Mouse (Mus musculus) lung, postnatal 14 days (tissue): ENCODE measurements around the gene Mapk3.
"Not testable (repeated sequence)": the region's sequence is repeated elsewhere in the genome, so short reads cannot be mapped to it uniquely, and the experiment has no call there.

Source experiments
- DNase-seq: peaks from one replicate; pipeline ENCODE4 v3.0.0; 2021

Gene Mapk3

DNA sequence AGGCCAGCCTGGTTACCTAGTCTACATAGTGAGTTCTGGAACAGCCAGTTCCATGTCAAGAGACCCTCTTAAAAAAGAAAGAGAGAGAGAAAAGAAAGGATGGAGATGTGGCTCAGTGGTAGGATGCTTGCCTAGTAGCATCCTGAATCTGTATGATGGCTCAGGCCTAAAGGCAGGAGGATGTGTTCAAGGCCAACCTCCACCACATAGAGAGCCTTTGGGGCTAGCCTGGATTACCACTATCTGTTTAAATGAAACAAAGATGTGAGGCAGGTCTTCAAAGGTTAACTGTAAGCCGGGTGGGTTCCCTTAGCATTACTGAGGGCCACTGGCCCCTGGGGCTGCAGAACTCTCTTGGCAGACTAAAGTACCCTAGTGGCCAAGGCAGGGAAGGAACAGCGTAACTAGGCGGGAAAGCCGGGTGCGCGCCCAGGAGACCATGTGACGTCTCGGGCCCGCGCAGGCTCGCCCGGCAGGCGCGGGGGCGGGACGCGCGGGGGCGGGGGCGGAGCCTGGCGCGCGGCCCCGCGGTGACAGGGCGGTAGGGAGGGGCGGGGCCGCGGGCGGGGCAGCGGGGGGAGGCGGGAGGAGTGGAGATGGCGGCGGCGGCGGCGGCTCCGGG lies at the start of gene Mapk3:
TSS of gene Mapk3 (plus strand) at position 552 of the 622 bp plus-strand sequence.
- DNase-seq = peak; percentile 91

- no peak for DNase-seq
Observed at GRCm38 (mm10) chr7:126710266-126710665, 49.1 kb upstream of the Mapk3 start.

- no peak for DNase-seq
Observed at GRCm38 (mm10) chr7:126711910-126712309, 47.5 kb upstream of the Mapk3 start.

DNA sequence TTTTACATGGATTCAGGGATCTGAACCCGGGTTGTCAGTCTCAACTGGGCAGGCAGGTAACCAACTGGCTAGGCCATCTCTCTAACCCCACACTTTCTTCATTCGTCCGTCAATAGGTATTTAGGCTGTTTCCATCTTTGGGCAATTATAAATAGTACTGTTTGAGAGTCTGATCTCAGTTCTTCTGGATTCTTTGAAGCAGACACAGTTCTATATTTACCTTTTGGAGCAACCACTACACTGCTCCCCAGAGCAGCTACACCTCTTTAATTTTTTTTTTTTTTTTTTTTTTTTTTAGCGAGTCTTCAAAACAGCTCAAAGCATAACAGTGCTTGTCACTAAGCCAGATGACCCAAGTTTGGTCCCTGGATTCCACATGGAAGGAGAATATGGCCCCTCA lies 43.7 kb upstream of the Mapk3 start:
- no peak for DNase-seq

DNA sequence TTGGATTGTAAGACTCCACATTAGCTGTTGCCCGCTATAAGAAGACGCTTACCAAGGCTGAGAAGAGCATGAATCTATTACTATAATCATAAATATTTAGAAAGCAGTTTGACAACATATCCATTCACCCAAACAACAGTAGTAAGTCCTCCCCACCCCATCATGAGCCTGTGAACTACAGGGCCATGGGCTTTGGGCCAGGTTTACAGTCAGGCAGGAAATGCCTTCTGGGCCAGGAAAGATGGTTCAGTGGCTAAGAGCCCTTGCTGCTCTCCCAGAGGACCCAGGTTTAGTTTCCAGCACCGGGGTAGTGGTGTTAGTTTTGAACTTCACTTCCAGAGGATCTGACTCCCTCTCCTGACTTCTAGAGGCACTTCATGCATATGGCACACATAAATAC lies 41.8 kb upstream of the Mapk3 start:
- DNase-seq = no peak

- DNase-seq = no peak
Observed at GRCm38 (mm10) chr7:126718787-126719337, 40.5 kb upstream of the Mapk3 start.

- no peak for DNase-seq
Observed at GRCm38 (mm10) chr7:126721635-126722034, 37.8 kb upstream of the Mapk3 start.

- no peak for DNase-seq
Observed at GRCm38 (mm10) chr7:126725077-126725476, 34.3 kb upstream of the Mapk3 start.

DNA sequence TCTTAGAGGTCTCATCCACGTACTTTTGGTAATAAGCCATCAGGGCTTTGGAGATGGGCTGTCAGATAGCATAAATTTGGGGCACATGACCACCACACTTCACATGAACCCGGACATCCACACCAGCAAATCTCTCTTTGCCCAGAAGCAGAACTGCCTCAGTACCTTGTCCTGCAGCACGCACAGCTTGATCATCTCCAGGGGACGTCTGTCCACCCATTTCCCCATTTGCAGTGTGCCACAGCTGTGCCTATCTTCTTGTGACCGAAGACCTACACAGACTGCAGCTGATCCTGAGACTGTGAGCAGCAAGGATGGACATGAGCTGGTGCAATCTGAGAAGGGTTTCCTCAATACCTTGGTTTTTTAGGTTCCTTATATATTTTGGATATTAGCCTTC lies 33.7 kb upstream of the Mapk3 start:
- DNase-seq = no peak

- not testable (repeated sequence) for DNase-seq
Observed at GRCm38 (mm10) chr7:126730256-126730789, 29.1 kb upstream of the Mapk3 start.

DNA sequence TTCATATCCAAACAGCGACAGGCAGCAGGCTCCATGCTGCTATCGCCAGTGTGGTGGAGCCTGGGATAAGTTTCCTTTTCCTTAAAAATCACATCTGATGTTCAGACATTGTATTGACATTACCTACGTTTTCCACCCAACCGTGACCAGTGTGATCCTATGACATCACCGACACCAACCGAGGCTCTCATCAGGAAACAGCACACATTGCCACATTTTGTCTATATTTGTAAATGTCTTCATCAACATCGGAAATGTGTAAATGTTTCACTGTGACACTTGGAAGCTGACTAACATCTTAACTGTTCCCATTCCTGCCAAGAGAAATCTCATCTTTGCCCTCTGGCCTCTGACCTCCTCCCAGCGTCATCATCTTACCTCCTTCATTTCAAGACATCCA lies 23.3 kb upstream of the Mapk3 start:
- no peak for DNase-seq

GRCm38 (mm10) chr7:126739551-126739950 lies 19.9 kb upstream of the Mapk3 start:
- DNase-seq = no peak

DNA sequence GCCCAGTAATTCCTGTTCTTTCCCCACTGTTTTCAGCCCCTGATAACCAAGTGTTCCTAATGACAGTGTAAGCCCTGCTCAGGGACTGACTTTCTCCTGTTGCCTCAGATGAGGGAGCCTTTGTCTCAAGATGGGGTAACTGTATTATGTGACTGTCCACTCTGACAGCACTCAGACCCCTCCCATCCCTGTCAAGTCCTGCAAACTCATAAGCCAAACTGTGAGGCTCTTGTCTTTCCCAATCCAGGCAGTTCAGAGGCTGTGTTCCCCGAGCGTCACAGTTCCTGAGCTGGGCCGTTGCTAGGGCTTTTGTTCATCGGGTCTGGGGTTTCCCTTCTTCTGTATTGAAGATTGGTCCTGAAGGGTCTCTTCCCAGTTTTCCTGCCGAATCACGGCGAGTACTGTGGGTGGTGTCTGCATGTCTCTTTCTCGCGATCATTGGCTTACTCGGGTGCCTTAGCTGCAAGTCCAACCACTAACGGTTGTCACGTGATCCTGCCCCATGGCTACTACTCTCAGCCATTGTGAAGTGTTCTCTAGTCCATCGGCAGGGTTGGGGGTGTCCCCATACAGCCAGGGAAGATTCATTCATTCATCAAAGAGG lies 19.2 kb upstream of the Mapk3 start:
- DNase-seq = no peak

GRCm38 (mm10) chr7:126740977-126741376 lies 18.4 kb upstream of the Mapk3 start:
- DNase-seq = no peak

- no peak for DNase-seq
Observed at GRCm38 (mm10) chr7:126741452-126741851, 17.9 kb upstream of the Mapk3 start.

GRCm38 (mm10) chr7:126741964-126742482 lies 17.4 kb upstream of the Mapk3 start:
- no peak for DNase-seq

DNA sequence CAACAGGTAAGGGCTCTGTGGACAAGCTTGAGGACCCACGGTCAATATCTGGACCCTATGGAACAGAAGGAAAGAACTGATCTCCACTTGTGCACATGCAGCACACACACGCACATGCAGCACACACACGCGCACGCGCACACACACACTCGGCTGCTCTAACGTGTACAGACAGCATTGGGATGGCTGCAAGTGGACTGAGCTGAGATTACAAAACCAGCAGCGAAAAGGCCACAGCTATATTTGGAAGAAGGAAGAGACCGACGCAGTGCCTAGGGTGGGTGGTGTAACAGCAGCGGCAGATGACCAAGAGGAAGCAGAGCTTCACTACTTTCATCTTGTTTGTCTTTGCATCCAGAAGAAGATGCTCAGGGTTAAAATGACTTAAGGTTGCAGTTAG lies 13.3 kb upstream of the Mapk3 start:
- no peak for DNase-seq

DNA sequence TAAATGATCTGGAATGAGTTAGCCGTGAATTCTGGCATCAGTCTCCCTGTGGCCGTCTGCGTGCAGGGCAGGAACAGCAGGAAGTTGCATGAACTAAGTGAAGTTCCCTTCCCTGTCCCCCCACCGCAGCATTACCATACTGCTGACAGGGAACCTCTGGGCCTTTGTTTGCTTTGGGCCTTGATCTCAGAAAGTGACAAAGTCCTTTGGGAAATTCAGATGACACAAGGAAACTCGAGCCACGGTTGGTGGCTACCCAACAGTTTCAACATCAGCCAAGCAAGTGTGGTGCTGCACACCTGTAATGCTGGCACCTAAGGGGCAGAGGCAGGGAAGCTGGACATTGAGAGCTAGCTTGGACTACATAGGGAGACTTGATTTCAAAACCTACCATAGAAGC lies 12.6 kb upstream of the Mapk3 start:
- DNase-seq = no peak

GRCm38 (mm10) chr7:126748824-126749223 lies 10.6 kb upstream of the Mapk3 start:
- no peak for DNase-seq

- no peak for DNase-seq
Observed at GRCm38 (mm10) chr7:126749582-126750343, 9.6 kb upstream of the Mapk3 start.

DNA sequence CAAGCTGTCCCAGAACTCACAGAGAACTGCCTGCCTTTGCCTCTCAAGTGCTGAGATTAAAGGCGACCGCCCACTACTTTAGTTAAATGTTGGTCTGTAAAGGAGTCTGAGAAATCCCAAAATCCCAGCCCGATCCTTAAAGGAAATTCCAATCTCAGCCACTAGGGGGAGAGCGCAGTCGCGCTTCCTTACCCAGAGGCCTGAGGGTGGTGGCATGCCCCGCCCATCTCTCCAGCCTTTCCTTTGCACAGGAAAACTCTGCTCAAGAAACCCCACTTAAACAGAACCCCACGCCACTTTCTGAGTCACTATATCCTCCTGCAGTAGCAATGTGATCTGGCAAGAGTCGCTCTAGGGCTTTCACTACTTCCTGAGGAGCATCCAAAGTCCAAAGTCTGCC lies 4.5 kb upstream of the Mapk3 start:
- peak; percentile 86 for DNase-seq

DNA sequence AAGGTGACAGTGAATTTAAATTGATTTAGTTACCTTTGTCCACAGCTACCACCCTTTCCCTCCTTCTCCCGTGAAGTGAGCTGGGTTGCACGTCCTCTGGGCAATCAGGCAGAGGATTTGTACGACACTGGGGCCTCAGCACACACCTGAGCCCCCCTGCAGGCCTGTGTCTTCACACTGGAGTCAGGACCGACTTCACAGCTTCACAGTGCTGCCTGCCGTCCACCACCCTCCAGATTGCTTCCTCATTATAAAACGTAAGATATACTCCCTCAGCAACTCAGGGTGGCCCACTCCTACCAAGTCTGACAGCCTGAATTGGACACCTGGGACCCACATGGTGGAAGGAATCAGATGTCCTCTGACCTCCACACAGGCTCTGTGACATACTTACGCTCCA lies 862 bp upstream of the Mapk3 start:
- no peak for DNase-seq

DNA sequence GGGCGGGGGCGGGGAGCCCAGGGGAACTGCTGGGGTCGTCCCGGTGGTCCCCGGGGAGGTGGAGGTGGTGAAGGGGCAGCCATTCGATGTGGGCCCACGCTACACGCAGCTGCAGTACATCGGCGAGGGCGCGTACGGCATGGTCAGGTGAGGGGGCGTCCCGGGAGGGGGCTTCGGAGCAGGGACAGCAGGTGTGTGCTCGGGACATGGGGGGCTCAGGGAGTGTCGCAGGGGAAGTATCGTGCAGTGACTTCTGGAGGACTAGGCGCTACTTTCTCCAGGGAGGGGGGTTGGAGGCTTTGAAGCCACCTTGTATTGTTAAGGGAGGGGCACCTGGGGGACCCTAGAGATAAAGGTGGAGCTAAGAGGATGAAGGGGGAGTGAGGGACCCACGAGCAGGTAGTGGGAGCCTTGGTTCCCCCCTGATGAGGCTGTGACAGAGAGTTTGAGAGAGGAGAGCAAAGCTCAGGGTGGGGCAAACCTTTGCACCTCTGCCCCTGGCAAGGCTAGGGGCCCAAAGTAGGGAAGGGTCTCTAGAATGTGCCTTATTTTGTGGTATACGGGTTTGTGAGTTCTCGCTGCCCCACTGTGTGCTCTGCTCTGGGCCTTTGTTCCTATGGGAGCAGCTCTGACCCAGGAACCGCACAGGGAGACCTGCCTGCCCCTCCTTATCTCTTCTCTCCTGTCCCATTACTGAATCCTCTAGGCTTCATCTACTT lies 430 bp downstream of the Mapk3 start:
- no peak for DNase-seq
